Mouse (Mus musculus) G1E (cell line): ENCODE results near the gene Llgl1. TPM values are rescaled to one million over a fixed set of nuclear protein-coding genes. Genes with fewer than 3 reads are reported as not detected.
A peak's percentile ranks its signal among the peaks of the same experiment; 100 is the strongest.

Experiments
- ATAC-seq: 2 replicates; pipeline ENCODE4 v1.8.0; 2016; ENCODE audit warnings: mild to moderate bottlenecking; ENCODE audit not compliant: insufficient number of reproducible peaks, poor library complexity, low FRiP score, severe bottlenecking; ENCODE audit errors: extremely low read depth
- DNase-seq: peaks from one replicate; pipeline ENCODE4 v3.0.0; 2012; ENCODE audit warnings: low spot score
- H3K27me3 ChIP-seq: 2 replicates; pipeline ENCODE4 v1.6.1; 2012; ENCODE audit warnings: mild to moderate bottlenecking, low read length, inconsistent platforms; ENCODE audit not compliant: insufficient read depth
- H3K36me3 ChIP-seq: replicated peaks from 2 replicates; pipeline ENCODE3; 2012; ENCODE audit warnings: mild to moderate bottlenecking, inconsistent platforms
- H3K4me1 ChIP-seq: 2 replicates; pipeline ENCODE4 v1.6.1; 2012; ENCODE audit warnings: low read depth, low read length, inconsistent platforms, mixed read lengths; ENCODE audit not compliant: insufficient read depth
- H3K4me3 ChIP-seq: 2 replicates; pipeline ENCODE4 v1.5.1; 2012; ENCODE audit warnings: low read depth, mild to moderate bottlenecking, inconsistent platforms, low read length, moderate library complexity, mixed read lengths
- H3K9me3 ChIP-seq: replicated peaks from 2 replicates; pipeline ENCODE4 v1.6.1; 2012; ENCODE audit warnings: inconsistent platforms
- CTCF ChIP-seq: IDR thresholded peaks from 2 replicates; pipeline ENCODE4 v1.5.1; 2012; ENCODE audit warnings: low read depth, low read length, inconsistent platforms, mixed read lengths
- GATA1 ChIP-seq: IDR thresholded peaks from 2 replicates; pipeline ENCODE4 v1.6.1; 2012; ENCODE audit warnings: borderline replicate concordance, low read length, inconsistent platforms, mixed read lengths
- GATA2 ChIP-seq: IDR thresholded peaks from 2 replicates; pipeline ENCODE4 v1.6.1; 2012; ENCODE audit warnings: low read depth, low read length, inconsistent platforms, borderline replicate concordance
- POLR2AphosphoS5 ChIP-seq: IDR thresholded peaks from 2 replicates; pipeline ENCODE4 v1.6.1; 2012; ENCODE audit warnings: low read depth, low read length, inconsistent platforms; ENCODE audit not compliant: insufficient replicate concordance
- TAL1 ChIP-seq: conservative IDR thresholded peaks from 2 replicates; pipeline ENCODE4 v1.6.1; 2012; ENCODE audit warnings: low read depth, low read length, inconsistent platforms, mixed read lengths
- polyA plus RNA-seq: library from polyadenylated mRNA; stranded (reverse); fragments of >175 nt; gene quantifications from 2 replicates; pipeline ENCODE4 v1.2.3, GENCODE M21; 2012
- total RNA-seq, 2 experiments: library from RNA; stranded (forward) in 1 of 2; stranded (reverse) in 1 of 2; fragments of 200-1000 nt in 1 of 2; fragments of >200 nt in 1 of 2; fragmentation: Nextera tagmentation in 1 of 2; gene quantifications; 2 replicates each; pipeline ENCODE4 v1.2.3; 2014 to 2017

Llgl1 gene
- total and polyA plus RNA-seq, 3 experiments = 5.2 to 26.9 (median 14.6) TPM

DNA sequence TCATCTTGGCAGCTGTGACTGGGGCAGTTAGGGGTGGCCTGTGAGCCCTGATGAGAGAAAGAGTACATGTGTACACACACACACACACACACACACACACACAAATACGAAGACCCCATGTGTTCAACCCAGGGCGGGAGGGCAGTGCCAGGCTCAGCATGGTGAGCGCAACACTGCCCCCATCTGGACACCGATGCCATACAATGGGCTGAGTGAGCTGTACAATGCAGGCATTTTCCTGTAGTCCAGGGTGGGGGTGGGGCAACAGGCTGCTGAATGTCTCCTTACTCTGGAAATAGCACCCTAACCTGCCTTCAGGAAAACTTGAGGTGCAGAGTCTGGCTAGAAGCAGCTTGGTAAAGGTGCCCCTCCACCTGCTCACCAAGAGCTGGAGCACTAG is 3.6 kb downstream of the Llgl1 start:
- Histone ChIP-seq H3K9me3 (no peaks in the 10 kb centered on the region), H3K4me1 (peaks cover 52% of the 10 kb centered on the region), H3K27me3 (no peaks in the 10 kb centered on the region), H3K4me3 (no peak overlapping the region), H3K36me3 (peaks cover 65% of the 10 kb centered on the region)
- TF ChIP-seq POLR2AphosphoS5 = no peak
- TF ChIP-seq GATA2 = no peak
- TF ChIP-seq CTCF = peak; percentile 66
- TF ChIP-seq TAL1 = no peak
- TF ChIP-seq GATA1 = no peak
- DNase-seq (no peak), ATAC-seq (no peak)

GRCm38 (mm10) chr11:60704023-60704880 is 4.7 kb downstream of the Llgl1 start:
- ATAC-seq = no peak
- DNase-seq = no peak
- no peaks in the 10 kb centered on the region for H3K27me3 ChIP-seq
- H3K36me3 ChIP-seq = peaks cover 76% of the 10 kb centered on the region
- no peak overlapping the region for H3K4me3 ChIP-seq
- TF ChIP-seq GATA2 (no peak), TAL1 (no peak), CTCF (no peak)
- H3K9me3 ChIP-seq = no peaks in the 10 kb centered on the region
- H3K4me1 ChIP-seq = peaks cover 45% of the 10 kb centered on the region

DNA sequence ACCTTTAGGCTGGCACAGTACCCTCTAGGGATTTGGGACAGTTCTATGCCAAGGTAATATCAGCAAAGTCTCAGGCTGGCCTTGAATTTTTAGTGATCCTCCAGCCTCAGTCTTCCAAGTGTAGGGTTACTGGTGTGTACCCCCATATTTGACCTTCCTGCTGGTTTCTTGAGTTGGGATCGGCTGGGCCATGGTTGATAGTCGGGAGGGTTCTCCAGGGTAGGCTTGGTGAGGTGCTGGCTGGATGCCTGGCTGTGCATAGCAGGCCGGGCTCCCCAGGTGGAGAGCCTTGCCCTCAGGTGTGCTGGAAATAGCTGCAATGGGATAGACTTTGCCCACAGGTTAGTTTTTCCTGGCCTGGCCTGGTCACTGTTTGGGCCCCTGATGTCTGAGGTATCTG is 5.7 kb downstream of the Llgl1 start:
- Histone ChIP-seq H3K4me3 (no peak overlapping the region), H3K36me3 (peaks cover 86% of the 10 kb centered on the region), H3K27me3 (no peaks in the 10 kb centered on the region), H3K9me3 (no peaks in the 10 kb centered on the region), H3K4me1 (peaks cover 42% of the 10 kb centered on the region)
- ATAC-seq (no peak), DNase-seq (no peak)
- TF ChIP-seq TAL1 (no peak), GATA2 (no peak), POLR2AphosphoS5 (no peak), GATA1 (no peak), CTCF (no peak)

DNA sequence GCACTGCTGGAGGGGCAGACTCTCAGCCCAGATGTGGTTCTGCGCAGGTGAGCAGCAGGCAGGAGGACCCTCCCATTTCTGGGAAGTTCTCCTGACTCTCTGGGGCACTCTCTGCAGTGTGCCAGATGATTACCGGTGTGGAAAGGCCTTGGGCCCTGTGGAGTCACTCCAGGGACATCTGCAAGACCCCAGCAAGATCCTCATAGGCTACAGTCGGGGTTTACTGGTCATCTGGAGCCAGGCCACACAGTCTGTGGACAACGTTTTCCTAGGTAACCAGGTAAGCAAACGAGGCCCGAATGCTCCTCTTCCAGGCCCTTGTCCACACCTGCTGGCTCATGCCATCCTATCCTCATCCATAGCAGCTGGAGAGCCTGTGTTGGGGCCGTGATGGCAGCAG is 6.6 kb downstream of the Llgl1 start:
- Histone ChIP-seq H3K4me1 (peaks cover 34% of the 10 kb centered on the region), H3K27me3 (no peaks in the 10 kb centered on the region), H3K4me3 (no peak overlapping the region), H3K36me3 (peaks cover 95% of the 10 kb centered on the region), H3K9me3 (no peaks in the 10 kb centered on the region)
- TF ChIP-seq CTCF (no peak), GATA2 (no peak), GATA1 (no peak), POLR2AphosphoS5 (no peak), TAL1 (no peak)
- no peak for ATAC-seq
- DNase-seq = no peak

DNA sequence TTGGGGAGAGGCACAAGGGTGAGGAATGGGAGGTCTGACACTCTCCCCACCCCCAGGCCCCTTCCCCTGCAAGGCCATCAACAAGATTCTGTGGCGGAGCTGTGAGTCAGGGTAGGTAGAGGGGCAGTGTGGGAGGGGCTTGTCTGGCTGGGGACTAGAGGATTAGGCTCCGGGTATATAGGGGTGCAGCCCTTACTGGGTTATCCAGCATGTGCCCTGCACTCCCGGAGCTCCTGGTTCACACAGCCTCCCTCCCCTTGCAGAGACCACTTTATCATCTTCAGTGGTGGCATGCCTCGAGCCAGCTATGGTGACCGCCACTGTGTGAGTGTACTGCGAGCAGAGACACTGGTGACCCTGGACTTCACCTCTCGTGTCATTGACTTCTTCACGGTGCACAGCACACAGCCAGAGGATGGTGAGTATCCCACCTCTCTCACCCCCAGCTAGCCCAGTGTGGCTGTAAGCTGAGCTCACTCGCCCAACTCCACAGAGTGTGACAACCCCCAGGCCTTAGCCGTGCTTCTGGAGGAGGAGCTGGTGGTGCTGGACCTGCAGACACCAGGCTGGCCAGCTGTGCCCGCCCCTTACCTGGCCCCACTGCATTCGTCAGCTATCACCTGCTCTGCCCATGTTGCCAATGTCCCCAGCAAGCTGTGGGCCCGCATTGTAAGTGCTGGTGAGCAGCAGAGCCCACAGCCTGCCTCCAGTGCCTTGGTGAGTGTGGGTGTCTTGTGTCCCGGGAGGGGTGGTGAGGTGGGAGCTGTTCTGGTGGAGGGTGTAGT is 7.4 kb downstream of the Llgl1 start:
- TF ChIP-seq GATA1 (no peak), GATA2 (no peak), TAL1 (no peak), POLR2AphosphoS5 (no peak)
- ATAC-seq (no peak), DNase-seq (no peak)
- H3K36me3 ChIP-seq = peaks cover 100% of the 10 kb centered on the region
- no peaks in the 10 kb centered on the region for H3K9me3 ChIP-seq
- no peaks in the 10 kb centered on the region for H3K27me3 ChIP-seq
- no peak overlapping the region for H3K4me3 ChIP-seq
- H3K4me1 ChIP-seq = peaks cover 27% of the 10 kb centered on the region

DNA sequence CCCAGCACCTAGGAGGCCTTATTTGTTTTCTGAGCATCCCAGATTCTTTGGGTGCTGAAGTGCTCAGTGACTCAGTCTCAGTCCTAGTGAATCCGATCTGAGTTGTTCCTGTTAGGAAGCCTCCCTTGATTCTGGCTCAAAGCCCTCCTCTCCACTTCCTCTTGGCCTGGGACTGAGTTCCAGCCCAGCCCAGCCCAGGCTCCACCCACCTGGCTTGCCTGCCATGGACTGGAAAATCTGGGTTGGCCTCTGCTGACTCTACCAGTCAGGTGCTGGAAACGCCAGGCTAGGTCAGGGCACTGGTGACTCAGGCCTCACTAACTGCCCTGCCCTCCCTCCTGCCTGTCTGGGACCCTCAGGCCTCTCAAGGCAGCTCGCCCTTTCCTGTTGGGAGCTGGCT is 8.1 kb downstream of the Llgl1 start:
- DNase-seq = no peak
- peaks cover 20% of the 10 kb centered on the region for H3K4me1 ChIP-seq
- peaks cover 100% of the 10 kb centered on the region for H3K36me3 ChIP-seq
- no peaks in the 10 kb centered on the region for H3K27me3 ChIP-seq
- TF ChIP-seq POLR2AphosphoS5 (no peak), TAL1 (no peak), GATA1 (no peak), GATA2 (no peak), CTCF (no peak)
- ATAC-seq = no peak
- no peak overlapping the region for H3K4me3 ChIP-seq
- H3K9me3 ChIP-seq = no peaks in the 10 kb centered on the region
